Mouse (Mus musculus) small intestine, adult 2 months (tissue): ENCODE data around the gene Nol11. TPM values are rescaled to one million over a fixed set of nuclear protein-coding genes. Genes with fewer than 3 reads are reported as not detected.

Experiments used
- H3K27ac ChIP-seq: fragments of 200-500 bp; 2 replicates; pipeline ENCODE4 v1.5.1; 2012; ENCODE audit warnings: low read depth, low read length, control low read depth, inconsistent platforms; ENCODE audit not compliant: insufficient read depth
- H3K27me3 ChIP-seq: fragments of 200-500 bp; 2 replicates; pipeline ENCODE4 v1.6.1; 2012; ENCODE audit warnings: mild to moderate bottlenecking, moderate library complexity, low read length, inconsistent platforms; ENCODE audit not compliant: control insufficient read depth, insufficient read depth
- H3K36me3 ChIP-seq: fragments of 200-500 bp; 2 replicates; pipeline ENCODE4 v1.6.1; 2012; ENCODE audit warnings: mild to moderate bottlenecking, low read length, control low read depth, inconsistent platforms; ENCODE audit not compliant: control insufficient read depth, insufficient read depth
- H3K4me1 ChIP-seq: fragments of 200-500 bp; 2 replicates; pipeline ENCODE4 v1.6.1; 2012; ENCODE audit warnings: low read length, inconsistent platforms, mixed read lengths; ENCODE audit not compliant: control insufficient read depth, insufficient read depth, insufficient read length
- H3K4me3 ChIP-seq: fragments of 200-500 bp; 2 replicates; pipeline ENCODE4 v1.5.1; 2012; ENCODE audit warnings: low read depth, mild to moderate bottlenecking, control low read depth, inconsistent platforms, low read length, moderate library complexity
- CTCF ChIP-seq: fragments of 200-500 bp; IDR thresholded peaks from 2 replicates; pipeline ENCODE4 v1.5.1; 2012; ENCODE audit warnings: low read depth, mild to moderate bottlenecking, control low read depth, inconsistent platforms, low read length, moderate library complexity, mixed read lengths; ENCODE audit not compliant: insufficient replicate concordance, insufficient read length; ENCODE audit errors: extremely low read depth
- POLR2A ChIP-seq: fragments of 200-500 bp; IDR thresholded peaks from 2 replicates; pipeline ENCODE4 v1.6.1; 2012; ENCODE audit warnings: low read depth, mild to moderate bottlenecking, control low read depth, inconsistent platforms, low read length, moderate library complexity
- WGBS: fragments of 180-500 bp; shearing (Covaris S2); methylation state at CpG from one replicate; pipeline ENCODE4 v1.1.7; 2018; 5-methylcytosine and 5-hydroxymethylcytosine counted together
- polyA plus RNA-seq: library from polyadenylated mRNA; depleted of rRNA; stranded (reverse); fragments of >200 nt; gene quantifications from 2 replicates; pipeline ENCODE4 v1.2.3, GENCODE M21; 2012

Gene Nol11
- polyA plus RNA-seq, 1 experiment, result 1.7 TPM

GRCm38 (mm10) chr11:107199281-107199680 lies 10.1 kb upstream of the Nol11 start:
- 81% methylated on average over 5 of the region's 5 CpGs for WGBS
- no peaks in the 10 kb centered on the region for H3K27me3 ChIP-seq
- no peak overlapping the region for H3K27ac ChIP-seq
- H3K4me3 ChIP-seq, result no peak overlapping the region
- no peaks in the 10 kb centered on the region for H3K4me1 ChIP-seq
- TF ChIP-seq POLR2A (no peak), CTCF (no peak)
- no peaks in the 10 kb centered on the region for H3K36me3 ChIP-seq

DNA sequence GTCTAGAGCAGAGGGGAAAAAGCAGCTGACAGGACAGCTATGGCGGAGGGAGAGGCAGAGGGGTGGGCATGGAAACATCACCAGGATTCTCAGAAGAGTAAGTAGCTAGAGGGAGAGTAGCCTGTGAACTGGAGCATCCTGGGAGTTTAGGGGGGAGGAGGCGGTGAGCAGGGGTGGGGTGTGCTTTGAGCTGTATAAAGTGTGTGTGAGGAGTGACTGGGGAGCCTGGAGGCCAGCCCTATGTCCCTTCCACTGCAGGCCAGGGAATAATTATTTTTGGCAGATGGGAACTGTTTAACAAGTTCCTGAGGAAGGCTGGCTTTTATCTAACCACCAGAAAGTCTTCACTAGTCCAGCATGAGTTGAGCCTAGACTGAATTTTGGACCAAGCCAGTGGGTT lies 6.2 kb upstream of the Nol11 start:
- H3K27ac ChIP-seq, result no peak overlapping the region

GRCm38 (mm10) chr11:107190376-107190775 lies 1.2 kb upstream of the Nol11 start:
- Histone ChIP-seq H3K27me3 (no peaks in the 10 kb centered on the region), H3K27ac (no peak overlapping the region), H3K4me1 (no peaks in the 10 kb centered on the region; the same call in 1 of the 2 replicates), H3K4me3 (no peak overlapping the region), H3K36me3 (0 out of 2 replicates have a peak, but pooled peaks cover 4% of the 10 kb centered on the region)
- 46% methylated on average over 2 of the region's 2 CpGs for WGBS
- TF ChIP-seq POLR2A (no peak), CTCF (no peak)

More for the DNA sequence above, 6.2 kb upstream of the Nol11 start:
- no peak overlapping the region for H3K4me3 ChIP-seq
- H3K4me1 ChIP-seq, result no peaks in the 10 kb centered on the region
- H3K36me3 ChIP-seq, result no peaks in the 10 kb centered on the region
- 48% methylated on average over 2 of the region's 2 CpGs for WGBS
- H3K27me3 ChIP-seq, result no peaks in the 10 kb centered on the region
- TF ChIP-seq POLR2A, result no peak
- no peak for TF ChIP-seq CTCF

DNA sequence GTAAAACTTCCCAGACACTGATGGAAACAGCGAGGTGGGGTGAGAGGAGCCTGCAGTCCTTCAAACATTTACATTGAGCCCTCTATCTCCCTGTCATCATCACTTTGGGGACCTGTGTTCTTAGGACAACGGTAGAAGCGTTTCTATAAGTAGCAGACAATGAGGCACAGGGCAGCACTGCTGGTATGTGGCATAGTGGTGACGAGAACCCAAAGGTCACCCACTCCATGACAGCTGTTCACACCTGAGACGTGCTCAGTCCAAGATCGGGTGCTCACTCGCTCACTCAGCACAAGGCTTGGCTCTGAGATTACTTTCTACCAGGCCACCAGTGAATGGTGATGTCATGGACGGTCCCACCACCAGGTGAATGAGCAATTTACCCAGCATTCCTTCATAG lies 5.4 kb downstream of the Nol11 start:
- 82% methylated on average over 8 of the region's 8 CpGs for WGBS
- Histone ChIP-seq H3K27ac (no peak overlapping the region), H3K27me3 (no peaks in the 10 kb centered on the region), H3K4me1 (no peaks in the 10 kb centered on the region; the same call in 1 of the 2 replicates), H3K4me3 (no peak overlapping the region), H3K36me3 (peaks cover 44% of the 10 kb centered on the region)
- no peak for TF ChIP-seq CTCF
- no peak for TF ChIP-seq POLR2A

DNA sequence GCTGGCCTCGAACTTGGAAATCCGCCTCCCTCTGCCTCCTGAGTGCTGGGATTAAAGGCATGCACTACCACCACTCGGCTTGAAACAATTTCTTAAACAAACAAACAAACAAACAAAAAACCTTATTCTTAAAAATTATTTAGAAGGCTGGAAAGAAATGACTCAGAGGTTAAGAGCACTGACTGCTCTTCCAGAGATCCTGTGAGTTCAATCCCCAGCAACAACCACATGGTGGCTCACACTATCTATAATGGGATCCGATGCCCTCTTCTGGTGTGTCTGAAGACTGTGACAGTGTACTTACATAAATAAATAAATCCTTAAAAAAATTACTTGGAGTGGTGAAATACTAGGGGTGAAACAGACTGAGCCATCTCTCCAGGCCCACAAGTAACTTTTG lies 28.0 kb downstream of the Nol11 start:
- 64% methylated on average over 4 of the region's 4 CpGs for WGBS
- H3K27me3 ChIP-seq, result no peaks in the 10 kb centered on the region
- TF ChIP-seq POLR2A (no peak), CTCF (no peak)

DNA sequence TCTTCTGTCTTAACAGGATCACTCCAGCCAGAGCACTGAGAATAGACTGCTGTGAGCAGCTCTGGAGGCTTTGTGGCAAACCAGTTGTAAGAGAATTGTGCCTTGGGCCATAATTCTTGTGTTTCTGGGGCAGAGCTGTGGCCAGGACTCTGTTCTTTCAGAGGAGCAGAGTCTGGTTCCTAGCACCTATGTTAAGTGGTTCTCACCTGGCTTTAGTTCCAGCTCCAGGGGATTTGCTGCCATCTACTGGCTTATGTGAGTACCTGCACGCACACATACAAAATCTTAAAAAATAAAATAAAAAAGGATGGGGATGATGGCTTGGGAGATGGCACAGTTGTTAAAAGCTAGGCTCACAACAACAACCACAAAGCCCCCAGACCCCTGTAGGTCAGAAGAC lies 30.1 kb downstream of the Nol11 start:
- Histone ChIP-seq H3K27ac (no peak overlapping the region), H3K36me3 (no peaks in the 10 kb centered on the region), H3K27me3 (no peaks in the 10 kb centered on the region), H3K4me3 (no peak overlapping the region), H3K4me1 (no peaks in the 10 kb centered on the region)
- TF ChIP-seq POLR2A, result no peak
- TF ChIP-seq CTCF, result peak; percentile 52; the same call in 1 of the 2 replicates
- WGBS, result 67% methylated on average over 1 of the region's 1 CpGs

More for the DNA sequence above, 28.0 kb downstream of the Nol11 start:
- Histone ChIP-seq H3K4me3 (no peak overlapping the region), H3K27ac (no peak overlapping the region), H3K4me1 (no peaks in the 10 kb centered on the region), H3K36me3 (peaks cover 4% of the 10 kb centered on the region)

DNA sequence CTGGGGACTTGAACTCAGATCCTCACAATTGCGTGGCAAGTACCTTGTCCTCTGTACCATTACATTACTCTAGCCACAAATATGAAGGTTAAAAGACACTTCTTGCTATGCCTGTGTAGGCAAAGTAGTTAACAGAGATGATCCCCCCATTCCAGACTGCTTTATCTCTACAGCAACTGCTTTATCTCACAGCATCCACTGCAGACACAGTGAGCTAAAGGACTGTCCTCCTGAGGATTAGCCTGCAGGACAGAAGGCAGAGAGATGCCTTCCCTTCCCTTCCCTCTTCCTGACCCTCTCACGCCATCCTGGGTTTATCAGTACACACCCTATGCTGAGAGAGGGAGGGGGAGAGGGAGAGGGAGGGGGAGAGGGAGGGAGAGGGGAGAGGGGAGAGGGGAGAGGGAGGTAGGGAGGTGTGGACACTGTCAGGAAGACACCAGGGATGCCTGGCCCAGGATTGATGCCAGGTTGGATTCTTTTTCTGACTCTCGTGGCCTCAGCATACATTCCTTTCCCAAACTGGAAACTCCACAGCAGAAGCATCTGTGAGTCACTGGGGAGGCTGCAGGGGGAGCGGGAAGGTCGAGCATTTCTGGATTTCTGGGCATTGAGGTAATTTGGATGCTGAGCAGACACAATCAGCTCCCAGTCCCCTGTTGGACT lies 32.1 kb downstream of the Nol11 start:
- H3K27me3 ChIP-seq, result no peaks in the 10 kb centered on the region
- no peaks in the 10 kb centered on the region for H3K36me3 ChIP-seq
- TF ChIP-seq CTCF (no peak), POLR2A (no peak)
- 47% methylated on average over 5 of the region's 5 CpGs for WGBS
- no peak overlapping the region for H3K27ac ChIP-seq
- no peaks in the 10 kb centered on the region for H3K4me1 ChIP-seq
- H3K4me3 ChIP-seq, result no peak overlapping the region

DNA sequence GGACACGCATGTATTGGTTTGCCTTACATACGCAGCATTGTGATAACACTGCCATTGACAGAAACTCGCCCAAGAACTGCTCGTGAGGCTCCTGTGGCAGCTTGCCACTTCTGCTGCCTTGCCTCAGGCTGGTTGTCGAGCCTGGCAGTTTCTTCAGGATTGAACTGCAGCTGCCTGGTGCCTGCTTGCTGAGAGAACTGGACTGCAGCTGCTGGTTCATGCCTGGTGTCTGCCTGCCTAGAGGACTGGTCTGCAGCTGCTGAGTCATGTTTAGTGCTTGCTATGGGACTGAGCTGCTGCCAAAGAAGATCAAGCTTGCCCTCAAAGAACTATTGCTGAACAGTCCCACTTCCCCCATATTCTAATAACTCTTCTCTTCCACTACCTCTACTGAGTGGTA lies 33.9 kb downstream of the Nol11 start:
- 81% methylated on average over 5 of the region's 5 CpGs for WGBS
- no peaks in the 10 kb centered on the region for H3K4me1 ChIP-seq
- H3K27me3 ChIP-seq, result no peaks in the 10 kb centered on the region
- TF ChIP-seq CTCF (no peak), POLR2A (no peak)
- no peak overlapping the region for H3K4me3 ChIP-seq
- no peak overlapping the region for H3K27ac ChIP-seq
- no peaks in the 10 kb centered on the region for H3K36me3 ChIP-seq
